Mouse (Mus musculus): ENCODE measurements around the gene Rit1.

DNA sequence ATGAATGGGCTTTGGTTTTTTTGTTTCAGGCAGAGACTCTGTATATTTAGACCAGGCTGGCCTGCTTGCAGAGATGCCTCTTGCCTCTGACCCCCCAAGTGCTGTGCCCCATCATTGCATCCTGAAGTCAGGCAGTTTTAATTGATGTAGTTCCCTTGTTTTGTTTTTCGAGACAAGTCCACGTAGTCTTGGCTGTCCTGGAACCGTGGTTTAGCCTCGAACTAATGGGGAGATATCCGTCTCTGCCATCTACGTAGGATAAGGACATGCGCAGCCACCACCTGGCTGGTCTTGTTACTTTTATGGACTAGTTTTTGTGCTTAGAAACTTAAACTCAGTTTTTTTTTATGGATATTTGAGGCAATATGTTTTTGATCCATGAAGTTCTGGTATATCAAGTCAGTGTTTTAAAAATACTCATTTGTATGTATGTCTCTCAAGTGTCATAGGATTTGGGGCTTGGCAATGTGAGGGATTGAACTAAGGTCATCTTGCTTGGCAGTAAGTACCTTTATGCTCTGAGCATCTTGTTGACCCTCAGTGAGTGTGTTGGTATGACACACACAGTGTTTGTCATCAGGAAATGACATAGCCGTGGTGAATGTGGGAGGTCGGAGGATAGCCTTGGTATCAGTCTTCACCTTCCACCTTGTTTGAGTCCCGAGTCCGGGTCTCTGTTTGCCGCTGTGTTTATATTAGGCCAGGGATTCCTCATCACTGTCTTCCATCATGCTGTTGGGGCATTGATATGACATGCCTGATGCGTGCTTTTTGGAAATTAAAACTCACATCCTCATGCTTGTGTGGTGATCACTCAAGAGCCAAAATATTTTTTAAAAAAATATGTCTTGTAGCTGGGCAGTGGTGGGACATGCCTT, 29.7 kb upstream of the Rit1 start:
- TF ChIP-seq USF2 (conservative IDR thresholded peaks at IDR 0.05; ENCODE audit: low read depth, low read length), result no peak
- TF ChIP-seq POLR2AphosphoS2 (IDR thresholded peaks at IDR 0.05; ENCODE audit: low read depth, low read length), result no peak
- TF ChIP-seq EP300 (IDR thresholded peaks at IDR 0.05; ENCODE audit: low read length), result no peak
- TF ChIP-seq MAX (IDR thresholded peaks at IDR 0.05; ENCODE audit: low read length), result no peak
- no peak for TF ChIP-seq POLR2A (IDR thresholded peaks at IDR 0.05; ENCODE audit: low read depth, low read length)
- no peak for TF ChIP-seq MXI1 (IDR thresholded peaks at IDR 0.05; ENCODE audit: low read depth, low read length)
- no peak for TF ChIP-seq ZC3H11A (IDR thresholded peaks at IDR 0.05; ENCODE audit: low read depth, low read length)
- TF ChIP-seq CTCF (conservative IDR thresholded peaks at IDR 0.05 in 1 of 2, IDR thresholded peaks at IDR 0.05 in 1 of 2; ENCODE audit: low read depth in 2 of 2, low read length in 2 of 2), result no peak

Measured in CH12.LX (cell line).